Mouse (Mus musculus) ES-E14 (cell line): ENCODE measurements around the gene Nxf1.

Source experiments
- HCFC1 ChIP-seq: IDR thresholded peaks from 2 replicates; pipeline ENCODE4 v1.6.1; 2012; ENCODE audit warnings: low read length, inconsistent platforms, borderline replicate concordance; ENCODE audit not compliant: insufficient read depth
- MAFK ChIP-seq: IDR thresholded peaks from 2 replicates; pipeline ENCODE4 v1.6.1; 2014; ENCODE audit warnings: mild to moderate bottlenecking, low read depth, low read length, inconsistent platforms; ENCODE audit not compliant: insufficient read depth
- ZNF384 ChIP-seq: IDR thresholded peaks from 2 replicates; pipeline ENCODE4 v1.6.1; 2012; ENCODE audit warnings: low read depth, low read length, inconsistent platforms

GRCm38 (mm10) chr19:8711506-8711905, 45.4 kb upstream of the Nxf1 start:
- no peak for TF ChIP-seq ZNF384
- TF ChIP-seq MAFK, result no peak
- TF ChIP-seq HCFC1, result no peak
